Mouse (Mus musculus) thymus, adult 2 months (tissue): ENCODE data around the gene Gfi1b.

Experiments used
- CTCF ChIP-seq: fragments of 200-500 bp; IDR thresholded peaks from 2 replicates; pipeline ENCODE4 v1.5.1; 2012; ENCODE audit warnings: mild to moderate bottlenecking, control low read depth, low read length, moderate library complexity, borderline replicate concordance; ENCODE audit not compliant: control insufficient read depth, poor library complexity, insufficient read depth; ENCODE audit errors: extremely low read depth
- POLR2A ChIP-seq: fragments of 200-500 bp; IDR thresholded peaks from 2 replicates; pipeline ENCODE4 v1.6.1; 2012; ENCODE audit warnings: mild to moderate bottlenecking, low read length, control low read depth, moderate library complexity; ENCODE audit not compliant: control insufficient read depth, poor library complexity, insufficient read depth; ENCODE audit errors: extremely low read depth

DNA sequence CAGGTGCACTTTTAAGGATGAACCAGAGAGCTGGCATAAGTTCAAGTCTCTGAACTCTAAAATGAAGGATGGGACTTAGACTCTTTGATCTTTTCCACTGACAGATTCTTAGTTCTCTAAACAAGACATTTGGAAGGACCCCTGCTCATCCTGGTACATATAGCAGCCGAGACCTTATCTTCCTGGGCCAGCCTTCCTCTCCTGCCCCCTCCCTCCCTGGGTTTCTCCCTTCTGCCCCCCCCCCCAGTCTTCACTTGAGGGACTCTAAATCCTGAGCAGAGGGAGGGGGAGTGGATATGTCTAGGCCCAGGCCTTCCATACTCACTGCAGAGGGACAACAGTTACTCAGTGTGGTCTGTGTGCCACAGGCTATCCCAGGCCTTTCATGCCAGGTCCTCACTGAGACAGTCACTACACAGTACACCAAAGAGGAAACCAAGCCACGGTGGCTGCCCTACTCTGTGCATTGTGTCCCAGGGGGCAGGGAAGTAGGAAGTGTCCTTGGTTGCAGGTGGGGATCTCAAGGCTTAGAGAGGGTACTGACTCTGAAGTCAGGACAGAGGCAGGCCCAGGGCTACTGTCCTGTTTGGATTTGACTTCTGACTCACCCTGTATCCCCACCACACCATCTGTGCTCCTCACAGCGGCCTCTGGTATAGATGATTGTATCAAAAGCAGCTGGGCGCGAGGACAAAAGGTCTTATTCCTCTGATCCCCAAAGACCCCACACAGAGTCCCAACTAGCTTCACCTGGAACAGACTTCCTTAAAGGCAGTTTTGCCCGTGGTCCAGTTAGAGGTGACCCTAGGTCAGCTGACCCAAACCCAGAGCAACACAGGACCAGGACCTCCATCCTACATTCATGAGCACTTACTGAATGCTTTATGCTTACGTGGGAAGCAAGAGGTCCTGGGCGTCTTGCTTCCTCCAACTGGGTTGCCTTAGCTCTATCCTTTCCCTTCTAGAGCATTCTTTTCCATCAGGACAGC, 4.0 kb downstream of the Gfi1b start:
- TF ChIP-seq CTCF (no peak), POLR2A (no peak)
